ENCODE assay signal across 28 mouse cellular contexts in the genomic region with DNA sequence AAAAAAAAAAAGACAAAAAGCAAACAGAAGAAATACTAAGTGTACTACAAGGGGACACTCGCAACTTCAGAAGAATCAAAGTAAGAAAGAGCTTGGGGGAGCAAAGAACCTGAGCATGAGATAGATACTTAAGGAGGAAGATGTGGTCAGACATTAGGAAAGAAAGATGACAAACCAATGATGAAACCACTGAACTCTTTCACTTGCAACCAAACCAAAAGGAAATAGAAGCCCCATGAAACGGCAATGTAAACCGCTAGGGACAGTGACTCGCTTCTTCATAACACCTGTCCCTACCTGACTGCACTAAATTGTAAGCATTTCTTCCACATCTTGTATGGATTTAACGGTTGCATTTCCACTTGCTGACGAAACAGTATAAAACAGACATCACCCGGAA. TPM values are rescaled to one million over a fixed set of nuclear protein-coding genes. Genes with fewer than 3 reads are reported as not detected.
DNase-seq lines count a peak whose midpoint lies in the region; ATAC-seq lines count a peak whose summit lies in the region.
"Had no signal": no experiment of that assay in that cellular context is flagged by ENCODE, and none has a peak within 500 bp of the region (broad histone marks: within the 10 kb centered on the region; RNA-seq: fewer than 3 reads in every experiment).

No protein-coding gene starts in this region.

- H3K9ac ChIP-seq in midbrain, embryonic 14.5 days (replicated peaks; ENCODE audit: low read length): no peak overlapping the region
- no peak overlapping the region for H3K9ac ChIP-seq in forebrain, embryonic 15.5 days (replicated peaks)
- H3K9ac ChIP-seq: heart, embryonic 15.5 days; hindbrain, embryonic 12.5 days; liver, embryonic 15.5 days; lung, embryonic 15.5 days; midbrain, embryonic 12.5 days; neural tube, embryonic 15.5 days; stomach, embryonic 15.5 days had no signal

- no peak overlapping the region for H3K27ac ChIP-seq in midbrain, embryonic 14.5 days (replicated peaks; ENCODE audit: low read depth, low read length)
- H3K27ac ChIP-seq in forebrain, embryonic 15.5 days (replicated peaks): no peak overlapping the region
- H3K27ac ChIP-seq: heart, embryonic 10.5 days; heart, embryonic 15.5 days; hindbrain, embryonic 12.5 days; hindbrain, postnatal 0 days; liver, embryonic 15.5 days; lung, embryonic 15.5 days; midbrain, embryonic 12.5 days; neural tube, embryonic 15.5 days; stomach, embryonic 15.5 days had no signal

- peaks cover 39% of the 10 kb centered on the region for H3K36me3 ChIP-seq in midbrain, embryonic 14.5 days (ENCODE audit: control insufficient read depth, insufficient read depth, low read length)
- H3K36me3 ChIP-seq in forebrain, embryonic 15.5 days: peaks cover 20% of the 10 kb centered on the region; the same call in 1 of the 2 replicates

- no peak overlapping the region for H3K4me3 ChIP-seq in midbrain, embryonic 14.5 days (replicated peaks; ENCODE audit: low read depth, low read length)
- no peak overlapping the region for H3K4me3 ChIP-seq in forebrain, embryonic 15.5 days
- H3K4me3 ChIP-seq: heart, embryonic 10.5 days; heart, embryonic 15.5 days; hindbrain, embryonic 12.5 days; liver, embryonic 15.5 days; lung, embryonic 15.5 days; megakaryocyte, embryonic 14.5 days; midbrain, embryonic 12.5 days; neural tube, embryonic 15.5 days; stomach, embryonic 15.5 days had no signal

- H3K4me1 ChIP-seq in midbrain, embryonic 14.5 days (ENCODE audit: control insufficient read depth, insufficient read depth, low read length): no peaks in the 10 kb centered on the region
- H3K4me1 ChIP-seq in forebrain, embryonic 15.5 days: no peaks in the 10 kb centered on the region
- H3K4me1 ChIP-seq: heart, embryonic 10.5 days; heart, embryonic 15.5 days; hindbrain, embryonic 12.5 days; liver, embryonic 15.5 days; lung, embryonic 15.5 days; midbrain, embryonic 12.5 days; neural tube, embryonic 15.5 days; stomach, embryonic 15.5 days had no signal

- H3K4me2 ChIP-seq in midbrain, embryonic 14.5 days (ENCODE audit: low read length): no peak overlapping the region
- H3K4me2 ChIP-seq in forebrain, embryonic 15.5 days (replicated peaks): no peak overlapping the region
- H3K4me2 ChIP-seq: heart, embryonic 15.5 days; hindbrain, embryonic 12.5 days; liver, embryonic 15.5 days; lung, embryonic 15.5 days; midbrain, embryonic 12.5 days; neural tube, embryonic 15.5 days; stomach, embryonic 15.5 days had no signal

- H3K27me3 ChIP-seq in midbrain, embryonic 14.5 days (ENCODE audit: control insufficient read depth, insufficient read depth, low read length): no peaks in the 10 kb centered on the region
- no peaks in the 10 kb centered on the region for H3K27me3 ChIP-seq in forebrain, embryonic 15.5 days
- H3K27me3 ChIP-seq: heart, embryonic 15.5 days; hindbrain, embryonic 12.5 days; liver, embryonic 15.5 days; lung, embryonic 15.5 days; megakaryocyte, embryonic 14.5 days; midbrain, embryonic 12.5 days; neural tube, embryonic 15.5 days; stomach, embryonic 15.5 days had no signal

- ATAC-seq in CD4-positive, CD25-positive, alpha-beta regulatory T cell, adult 4 months: peak; percentile 53
- ATAC-seq in granulocyte monocyte progenitor cell, adult 5-6 weeks (replicated peaks; ENCODE audit: poor library complexity, severe bottlenecking): peak; percentile 99
- ATAC-seq in monocyte, adult 5-6 weeks (replicated peaks; ENCODE audit: insufficient number of reproducible peaks, low FRiP score, low TSS enrichment, poor library complexity, severe bottlenecking): 0 out of 2 replicates have a peak, but pooled peaks have one; percentile 50
- no peak for ATAC-seq in midbrain, embryonic 14.5 days (ENCODE audit: low FRiP score, low TSS enrichment)
- no peak for ATAC-seq in forebrain, embryonic 15.5 days (replicated peaks)
- ATAC-seq: forebrain, embryonic 14.5 days; hindbrain, postnatal 0 days had no signal

- DNase-seq in CD4-positive helper T cell, adult 2 months (ENCODE audit: low read depth, low spot score): peak; percentile 34
- DNase-seq in midbrain, embryonic 14.5 days: no peak
- DNase-seq in frontal cortex, adult 2 months (ENCODE audit: extremely low spot score in 1 of 2, low spot score in 1 of 2): no peak
- DNase-seq: adrenal gland, postnatal 36 days; cerebellum, adult 18-20 months; cerebellum, postnatal 14 days; kidney, adult 11 months; kidney, postnatal 14 days; liver; right cerebral cortex, postnatal 25 days; thymus, postnatal 4 days had no signal

- WGBS in midbrain, embryonic 14.5 days: 96% methylated on average over 7 of the region's 7 CpGs
- 94% methylated on average over 7 of the region's 7 CpGs for WGBS in forebrain, embryonic 15.5 days

- H3K9me3 ChIP-seq in midbrain, embryonic 14.5 days (ENCODE audit: control insufficient read depth, low read length): no peaks in the 10 kb centered on the region
- H3K9me3 ChIP-seq in forebrain, embryonic 15.5 days: no peaks in the 10 kb centered on the region
- H3K9me3 ChIP-seq: heart, embryonic 10.5 days; heart, embryonic 15.5 days; hindbrain, embryonic 12.5 days; liver, embryonic 15.5 days; lung, embryonic 15.5 days; megakaryocyte, embryonic 14.5 days; midbrain, embryonic 12.5 days; neural tube, embryonic 15.5 days; stomach, embryonic 15.5 days had no signal

RNA-seq across cellular contexts. Expression of a gene that starts 27.0 kb away (rescaled TPM):
- 100 to 1,000 TPM in 1 of 2 experiments, 10 to 100 TPM in 1; 95.2 to 114 TPM for polyA plus RNA-seq in CD4-positive, CD25-positive, alpha-beta regulatory T cell, adult 4 months (2017; shearing (Covaris generic))
- 378 and 386 TPM in 2 replicates for total RNA-seq in granulocyte monocyte progenitor cell, adult 5-6 weeks (2014; fragmentation: Nextera tagmentation)
- 431 and 449 TPM in 2 replicates for total RNA-seq in granulocyte monocyte progenitor cell, adult 5-6 weeks (2017)
- 50.1 to 76.0 TPM (median 57.7 TPM) in 3 replicates for total RNA-seq in monocyte, adult 5-6 weeks (2017)
- polyA plus RNA-seq in midbrain, embryonic 14.5 days (2014; fragmentation: Nextera tagmentation; extraction: Ambion mirVana): 41.3 and 77.8 TPM in 2 replicates
- 110 and 114 TPM in 2 replicates for polyA plus RNA-seq in forebrain, embryonic 15.5 days (2015; fragmentation: Nextera tagmentation; extraction: Ambion mirVana)
- 8.9 and 11.2 TPM in 2 replicates for polyA plus RNA-seq in frontal cortex, adult 2 months (2012; rRNA removed)

RNA-seq across cellular contexts. Expression of a gene that starts 30.7 kb away (rescaled TPM):
- polyA plus RNA-seq in CD4-positive, CD25-positive, alpha-beta regulatory T cell, adult 4 months (2017; shearing (Covaris generic)): 100 to 1,000 TPM; 150 to 165 TPM
- total RNA-seq in granulocyte monocyte progenitor cell, adult 5-6 weeks (2014; fragmentation: Nextera tagmentation): 170 and 189 TPM in 2 replicates
- 304 and 334 TPM in 2 replicates for total RNA-seq in granulocyte monocyte progenitor cell, adult 5-6 weeks (2017)
- total RNA-seq in monocyte, adult 5-6 weeks (2017): 92.1 to 108 TPM (median 101 TPM) in 3 replicates
- 96.7 and 111 TPM in 2 replicates for polyA plus RNA-seq in midbrain, embryonic 14.5 days (2014; fragmentation: Nextera tagmentation; extraction: Ambion mirVana)
- 137 and 141 TPM in 2 replicates for polyA plus RNA-seq in forebrain, embryonic 15.5 days (2015; fragmentation: Nextera tagmentation; extraction: Ambion mirVana)
- polyA plus RNA-seq in frontal cortex, adult 2 months (2012; rRNA removed): 39.9 and 45.7 TPM in 2 replicates

RNA-seq across cellular contexts. Expression of a gene that starts 58.4 kb away (rescaled TPM):
- under 1 TPM; 0.11 to 0.13 TPM for polyA plus RNA-seq in CD4-positive, CD25-positive, alpha-beta regulatory T cell, adult 4 months (2017; shearing (Covaris generic))
- 0.13 and 0.19 TPM in 2 replicates for total RNA-seq in granulocyte monocyte progenitor cell, adult 5-6 weeks (2014; fragmentation: Nextera tagmentation)
- 0.15 and 0.22 TPM in 2 replicates for total RNA-seq in granulocyte monocyte progenitor cell, adult 5-6 weeks (2017)
- not detected in 3 replicates for total RNA-seq in monocyte, adult 5-6 weeks (2017)
- polyA plus RNA-seq in midbrain, embryonic 14.5 days (2014; fragmentation: Nextera tagmentation; extraction: Ambion mirVana): 0.12 TPM in 2 replicates
- 0.10 and 0.15 TPM in 2 replicates for polyA plus RNA-seq in forebrain, embryonic 15.5 days (2015; fragmentation: Nextera tagmentation; extraction: Ambion mirVana)
- 0.42 and 0.92 TPM in 2 replicates for polyA plus RNA-seq in frontal cortex, adult 2 months (2012; rRNA removed)
- total RNA-seq: gastrocnemius, adult 8-10 months; heart, postnatal 25 days had no signal

Comparison
In these comparisons a context has a peak if more than half of its experiments do, and no peak if none do; other contexts are left out.
1. ATAC-seq: peak in CD4-positive, CD25-positive, alpha-beta regulatory T cell, adult 4 months (single experiment), granulocyte monocyte progenitor cell, adult 5-6 weeks (single experiment) and monocyte, adult 5-6 weeks (single experiment); none in midbrain, embryonic 14.5 days (single experiment) and forebrain, embryonic 15.5 days (single experiment).